Mouse (Mus musculus) adrenal gland, adult 2 months (tissue): ENCODE measurements at regions not wholly inside any gene's neighbourhood (a gene's known extent, or its start where the extent isn't known, plus 50 kb on each side); places are given as distances from the start of the nearest gene placed in this dataset.

Experiments
- DNase-seq: peaks from one replicate; pipeline ENCODE4 v3.0.0; 2021

DNA sequence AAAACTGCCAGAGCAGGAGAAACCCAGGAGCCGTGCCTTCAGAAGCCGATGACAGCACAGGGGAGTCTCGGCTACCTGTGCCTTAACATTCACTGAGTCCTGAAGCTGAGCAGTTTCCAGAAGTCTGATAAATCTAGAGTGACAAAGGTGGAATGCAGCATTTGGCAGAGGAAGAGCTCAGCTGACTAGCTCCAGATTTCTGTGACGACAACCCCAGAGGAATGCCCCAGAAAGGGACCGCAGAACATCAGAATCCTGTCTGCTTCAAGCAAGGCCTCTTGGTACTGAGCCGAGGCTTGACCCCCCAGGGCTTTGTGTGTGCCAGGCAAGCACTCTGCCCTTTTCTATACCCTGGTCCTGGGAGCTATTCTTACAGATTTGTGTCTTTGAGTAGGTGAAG is 119.0 kb upstream of the Irf2bp2 start:
- peak; percentile 58 for DNase-seq

DNA sequence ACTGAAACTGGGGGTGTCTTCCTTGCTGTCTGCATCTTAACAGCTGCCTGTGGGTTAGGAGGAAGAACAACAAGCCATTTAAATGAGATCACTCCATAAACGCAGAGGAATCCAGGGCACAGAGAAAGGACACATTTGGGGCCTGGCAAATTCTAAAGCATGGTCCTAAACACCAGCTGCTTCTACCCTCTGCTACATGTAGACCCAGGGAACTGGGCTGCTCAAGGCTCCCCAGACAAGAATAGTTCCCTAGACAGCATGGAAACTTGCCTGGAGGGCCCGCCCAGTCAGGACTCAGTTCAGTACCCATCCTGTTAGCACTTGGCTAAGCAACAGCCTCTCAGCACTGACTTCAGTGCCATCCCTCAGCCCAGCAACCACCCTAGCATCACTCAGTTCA is 115.2 kb upstream of the Irf2bp2 start:
- no peak for DNase-seq

DNA sequence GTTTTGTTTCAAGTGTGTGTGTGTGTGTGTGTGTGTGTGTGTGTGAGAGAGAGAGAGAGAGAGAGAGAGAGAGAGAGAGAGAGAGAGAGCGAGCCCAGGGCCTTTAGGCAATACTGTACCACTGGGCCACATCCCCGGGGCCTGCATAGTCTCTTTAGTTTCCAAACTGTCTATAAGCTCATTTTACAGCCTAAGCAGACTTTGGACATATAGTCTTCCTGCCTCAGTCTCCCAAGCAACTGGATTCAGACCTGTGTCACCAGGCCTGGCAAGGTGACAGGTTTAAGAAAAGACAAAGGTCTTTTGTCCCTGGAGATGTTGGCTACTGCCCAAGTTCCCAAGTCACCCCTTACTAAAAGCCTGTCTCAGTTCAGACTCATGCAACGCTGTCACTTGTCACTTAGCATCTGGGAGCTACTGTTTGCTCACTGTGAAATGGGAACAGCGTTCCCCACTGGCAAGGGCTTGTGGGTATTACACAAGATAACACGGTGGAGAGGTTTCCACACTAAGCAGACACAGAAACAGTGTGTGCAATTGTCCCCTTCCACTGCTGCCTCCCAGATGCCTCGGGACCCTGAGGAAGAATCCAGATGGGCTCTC is 113.6 kb upstream of the Irf2bp2 start:
- DNase-seq, result no peak

DNA sequence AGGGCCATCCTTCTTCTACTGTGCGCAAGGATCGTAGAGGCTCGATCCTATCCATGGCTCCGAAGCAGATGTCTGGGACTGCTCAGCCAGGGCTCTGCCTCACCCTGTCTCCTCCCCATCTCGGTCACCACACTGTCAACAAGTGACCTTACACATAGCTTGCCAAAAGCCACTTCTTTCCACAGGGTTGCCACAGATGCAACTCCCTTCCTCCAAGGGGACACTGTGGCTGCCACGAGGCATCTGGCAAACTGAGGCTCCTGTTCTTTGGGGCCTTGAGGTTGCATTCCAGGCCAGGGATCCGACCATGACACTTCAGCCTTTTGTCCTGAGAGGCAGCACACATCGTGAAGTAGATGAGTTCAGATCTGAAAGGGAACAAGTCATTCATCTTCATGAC is 112.5 kb upstream of the Irf2bp2 start:
- peak; percentile 45 for DNase-seq

DNA sequence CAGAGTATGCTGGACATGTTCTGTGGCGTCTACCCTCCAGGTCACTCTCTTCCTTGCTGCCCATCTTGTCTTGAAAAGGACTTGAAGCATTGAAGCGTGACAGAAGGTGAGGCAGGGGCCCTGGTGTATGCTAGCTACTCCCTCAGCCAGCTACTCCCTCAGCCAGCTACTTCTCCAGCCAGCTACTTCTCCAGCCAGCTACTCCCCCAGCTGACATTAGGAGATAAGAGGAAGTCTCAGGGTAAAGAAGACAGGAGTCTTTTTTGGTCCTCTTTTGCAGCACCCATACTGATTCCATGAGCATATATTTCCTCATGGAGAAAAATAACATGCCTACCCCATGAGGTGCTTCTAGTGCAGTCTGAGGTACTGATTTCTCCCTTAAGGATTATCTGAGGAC is 111.6 kb upstream of the Irf2bp2 start:
- DNase-seq, result no peak

DNA sequence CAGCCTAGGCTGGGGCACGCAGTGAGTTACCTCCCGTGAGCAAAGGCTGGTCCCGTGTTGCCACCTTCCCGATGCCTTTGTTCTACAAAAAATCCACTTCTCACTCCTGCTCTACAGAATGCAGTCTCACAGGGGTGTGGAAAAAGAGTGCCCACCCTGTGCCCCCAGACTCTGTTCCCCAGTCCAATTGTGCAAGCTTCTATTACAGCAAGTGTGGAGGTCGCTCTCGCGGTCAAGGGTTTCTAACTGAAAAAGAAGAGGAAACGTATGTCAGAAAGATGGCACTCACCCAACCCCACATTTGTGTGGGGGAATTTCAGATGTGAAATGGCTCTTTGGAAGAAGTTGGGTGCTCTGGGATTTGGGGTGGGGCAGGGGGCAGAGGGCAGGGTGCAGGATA is 110.9 kb upstream of the Irf2bp2 start:
- no peak for DNase-seq

DNA sequence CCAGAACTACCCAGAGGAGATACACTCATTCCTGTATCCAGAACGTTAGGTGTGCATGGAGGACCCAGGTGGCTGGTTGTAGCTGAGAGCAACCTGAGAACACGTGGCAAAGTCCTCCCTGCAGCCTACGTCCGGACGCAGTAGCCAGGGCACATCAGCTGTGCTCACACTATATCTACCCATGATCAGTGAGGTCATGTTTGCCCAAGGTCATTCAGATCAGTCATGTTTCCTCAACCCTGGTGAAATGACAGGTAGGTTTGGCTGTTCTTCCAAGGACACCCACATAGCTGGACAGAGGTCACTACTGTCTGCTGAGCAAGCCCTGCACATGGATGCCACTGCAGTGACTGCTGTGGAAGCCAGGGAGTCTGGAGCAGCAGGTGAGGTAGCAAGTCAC is 109.8 kb upstream of the Irf2bp2 start:
- DNase-seq, result peak; percentile 68

DNA sequence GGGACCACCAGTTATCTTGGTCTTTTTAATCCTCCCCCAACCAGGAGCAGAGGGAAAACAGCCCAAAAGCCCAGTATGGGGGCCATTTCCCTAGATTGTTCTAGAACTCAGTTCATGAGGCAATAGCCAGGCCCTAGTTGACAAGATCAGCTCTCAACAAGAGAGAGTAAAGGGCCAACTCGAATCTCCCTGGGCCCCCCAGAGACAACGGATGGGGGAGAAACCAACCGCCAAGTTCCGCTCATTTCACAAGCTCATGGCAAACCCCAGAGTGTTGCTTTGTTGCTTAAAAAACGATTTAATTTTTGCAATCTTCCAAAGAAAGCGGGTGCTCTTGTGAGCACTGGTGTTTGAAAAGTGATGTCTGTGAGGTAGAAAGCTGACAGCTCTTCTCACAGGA is 108.5 kb upstream of the Irf2bp2 start:
- no peak for DNase-seq

DNA sequence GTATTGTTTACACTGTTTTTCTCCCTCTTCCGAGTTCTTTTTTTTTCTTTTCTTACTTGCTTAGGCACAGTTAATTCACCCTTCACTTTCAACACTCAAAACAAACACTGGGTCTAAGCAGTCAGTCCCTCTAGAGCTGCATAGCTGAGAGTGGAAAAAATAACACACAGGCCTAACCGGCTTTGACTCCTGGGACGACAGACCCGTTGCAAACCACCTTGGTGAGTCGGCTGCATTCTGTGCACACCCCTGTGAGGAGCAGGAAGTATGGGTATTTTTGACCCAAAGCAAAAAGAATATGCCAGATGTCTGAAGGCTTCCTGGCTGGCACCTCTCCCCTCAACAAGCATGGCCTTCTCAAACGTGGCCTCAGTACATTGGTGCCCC is 105.6 kb upstream of the Irf2bp2 start:
- DNase-seq, result no peak

DNA sequence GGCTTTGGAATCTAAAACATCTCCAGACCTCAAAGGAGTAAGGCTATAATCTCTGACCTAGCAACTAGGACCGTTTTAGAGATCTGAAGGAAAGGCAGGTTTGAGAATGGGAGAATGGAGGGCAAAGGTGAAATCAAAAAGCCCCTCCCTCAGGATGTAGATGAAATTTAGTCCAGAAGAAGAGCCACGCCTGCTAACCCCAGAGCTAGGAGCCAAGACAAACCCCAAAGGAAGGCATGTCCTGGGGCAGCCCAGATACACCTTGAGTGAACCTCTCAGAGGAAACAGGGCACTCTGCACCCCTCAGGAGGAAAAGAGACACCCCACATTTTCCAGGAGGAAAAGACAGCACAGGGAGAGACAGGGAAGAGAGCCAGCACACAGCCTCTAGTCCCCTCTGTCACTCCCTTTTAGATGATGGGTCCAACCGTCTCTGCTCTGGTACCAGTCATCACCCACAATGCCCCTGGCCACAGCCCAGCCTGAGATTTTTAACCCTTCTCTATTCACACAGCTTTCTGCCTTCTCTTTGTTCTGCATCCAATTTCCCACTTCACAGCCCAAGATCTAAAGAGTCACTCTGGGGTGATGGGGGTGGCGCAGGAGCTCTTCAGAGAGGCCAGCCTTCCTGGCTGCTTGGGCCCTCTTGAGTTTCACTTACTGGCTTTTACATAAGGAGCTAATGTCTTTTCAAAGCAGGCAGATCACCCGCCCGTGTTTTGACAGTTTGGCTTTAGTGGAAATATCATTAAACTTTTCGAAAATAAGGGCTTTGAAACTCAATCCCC is 105.0 kb upstream of the Irf2bp2 start:
- DNase-seq, result no peak

DNA sequence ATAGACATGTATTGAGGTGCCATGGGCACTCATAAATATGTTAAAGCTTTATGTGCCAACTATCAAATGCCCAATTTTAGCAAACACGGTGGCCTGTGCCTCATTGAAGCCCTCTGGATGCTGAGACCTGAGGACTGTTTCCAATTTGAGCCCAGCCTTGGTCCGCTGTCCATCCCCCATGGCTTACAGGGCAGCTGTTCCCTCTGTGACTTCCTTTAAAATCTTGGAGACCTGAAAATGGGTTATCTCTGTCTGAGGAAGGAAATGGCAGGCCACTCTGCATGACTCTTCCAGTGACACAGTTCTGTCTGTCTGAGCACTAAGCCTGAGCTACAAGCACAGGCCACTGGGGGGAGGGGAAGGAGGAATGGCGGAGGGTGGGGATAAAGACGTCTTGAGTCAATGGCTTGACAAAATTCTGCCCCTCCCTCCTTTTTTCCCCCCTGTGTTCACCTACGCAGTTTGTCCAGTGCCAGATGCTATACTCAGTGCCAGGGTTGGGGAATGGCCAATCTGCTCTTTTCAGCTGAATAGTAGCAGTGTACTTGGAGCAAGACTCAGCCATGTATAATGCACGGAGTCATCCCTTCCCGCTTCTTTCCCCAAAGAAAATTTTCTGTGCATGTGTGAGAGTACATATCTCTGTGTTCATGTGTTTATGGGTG is 102.7 kb upstream of the Irf2bp2 start:
- no peak for DNase-seq

DNA sequence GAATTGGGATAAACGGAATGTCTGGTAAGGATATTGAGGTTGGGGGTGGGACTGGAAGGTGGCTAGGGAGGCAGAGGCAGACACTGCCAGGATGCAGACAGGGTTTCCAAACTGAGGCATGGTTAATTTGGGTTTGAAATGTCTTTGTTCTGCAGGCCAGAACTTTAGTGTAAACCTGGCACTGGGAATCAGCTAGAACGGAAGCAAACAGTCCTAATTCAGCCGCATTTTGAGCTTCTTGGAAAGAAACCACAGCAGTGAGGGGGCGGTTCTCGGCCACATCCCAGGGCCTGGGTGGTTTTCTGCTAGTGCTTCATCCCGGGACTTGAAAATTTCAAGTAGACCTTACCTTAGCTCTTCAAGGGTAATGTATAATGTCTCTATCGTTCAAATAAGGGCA is 100.6 kb upstream of the Irf2bp2 start:
- no peak for DNase-seq

DNA sequence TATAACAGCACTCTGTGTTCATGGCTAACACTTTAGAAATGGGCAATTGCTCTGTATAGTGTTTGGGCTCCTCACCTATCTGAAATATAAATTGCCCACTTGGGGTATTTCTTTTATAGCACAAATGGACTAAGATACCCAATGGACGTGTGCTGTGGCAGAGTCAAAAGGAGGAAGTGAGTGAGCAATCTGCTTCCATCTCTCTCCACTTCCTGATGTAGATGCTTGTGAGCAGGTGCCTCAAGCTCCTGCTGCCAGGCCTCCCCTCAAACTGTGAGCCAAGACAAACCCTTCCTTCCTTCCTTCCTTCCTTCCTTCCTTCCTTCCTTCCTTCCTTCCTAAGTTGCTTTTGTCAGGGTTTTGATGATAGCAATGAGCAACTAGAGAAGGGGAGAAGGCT is 99.9 kb upstream of the Irf2bp2 start:
- no peak for DNase-seq

DNA sequence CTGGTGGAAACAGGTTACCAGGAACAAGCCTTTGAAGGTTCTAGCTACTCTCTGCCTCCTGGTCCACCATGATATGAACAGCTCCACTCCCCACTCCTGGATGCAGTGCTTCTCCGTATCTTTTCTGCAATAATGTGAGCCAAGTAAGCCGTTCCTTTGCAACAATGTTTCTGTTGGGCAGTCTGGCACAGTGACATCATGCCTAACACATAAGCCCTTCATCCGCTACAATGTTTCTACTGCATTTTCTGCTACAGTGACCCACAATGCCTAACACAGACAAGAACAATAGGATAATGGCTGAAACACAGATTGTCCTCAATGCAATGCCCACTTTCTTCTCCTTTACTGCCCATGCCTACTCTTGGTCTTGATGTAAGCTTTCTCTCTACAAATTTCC is 98.9 kb upstream of the Irf2bp2 start:
- DNase-seq, result no peak

DNA sequence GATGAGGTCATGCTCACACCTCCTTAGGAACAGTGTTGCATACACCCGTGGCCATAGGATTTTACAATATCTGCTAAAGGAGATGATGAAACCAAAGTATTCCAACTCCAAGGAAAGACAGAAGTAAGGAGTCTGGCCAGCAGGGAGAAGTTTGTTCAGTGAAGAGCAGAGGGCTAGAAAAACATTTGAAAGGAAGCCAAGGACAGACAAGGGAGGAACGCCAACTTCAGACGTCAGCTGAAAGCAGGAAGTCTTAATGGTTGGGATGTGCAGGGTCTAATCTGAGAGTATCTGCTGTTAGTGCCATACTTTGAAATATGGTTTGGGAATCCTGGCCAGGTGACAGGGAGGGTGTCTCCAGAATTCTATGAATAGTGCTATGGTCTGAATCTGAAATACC is 98.5 kb upstream of the Irf2bp2 start:
- DNase-seq, result peak; percentile 79

DNA sequence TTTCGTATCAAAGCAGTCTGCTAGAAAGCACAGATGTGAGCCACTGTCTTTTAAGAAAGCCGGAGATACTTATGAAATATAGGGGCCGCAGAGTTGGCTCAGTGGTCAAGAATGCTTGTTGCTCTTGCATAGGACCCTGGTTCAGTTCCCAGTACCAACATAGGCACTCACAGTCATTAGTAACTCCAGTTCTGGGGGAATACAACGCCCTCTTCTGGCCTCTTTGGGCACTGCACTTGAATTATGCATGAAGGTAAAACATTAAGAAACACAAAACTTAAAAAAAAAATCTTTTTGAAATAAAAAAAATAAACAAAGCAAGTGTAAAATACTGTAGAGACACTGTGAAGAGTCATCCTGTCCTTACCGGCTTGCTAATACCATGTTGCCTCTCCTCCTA is 94.7 kb upstream of the Irf2bp2 start:
- no peak for DNase-seq

DNA sequence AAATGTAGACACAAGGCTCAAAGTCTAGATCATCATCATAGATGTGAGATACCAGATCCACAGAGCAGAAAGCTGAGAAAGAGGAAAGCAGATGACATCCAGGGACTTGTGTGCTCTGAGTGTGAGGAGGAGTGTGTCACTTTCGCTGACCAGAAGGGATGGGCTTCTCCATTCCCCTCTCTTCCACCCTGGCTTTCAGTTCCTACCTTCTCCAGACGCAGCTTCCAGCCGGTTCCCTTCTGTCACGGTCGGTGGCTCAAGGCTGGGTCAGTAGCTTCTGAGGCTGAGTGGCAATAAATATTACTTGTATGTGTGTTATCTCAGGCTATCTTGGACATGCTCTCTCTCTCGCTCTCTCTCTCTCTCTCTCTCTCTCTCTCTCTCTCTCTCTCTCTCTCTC is 94.2 kb upstream of the Irf2bp2 start:
- DNase-seq, result peak; percentile 46

DNA sequence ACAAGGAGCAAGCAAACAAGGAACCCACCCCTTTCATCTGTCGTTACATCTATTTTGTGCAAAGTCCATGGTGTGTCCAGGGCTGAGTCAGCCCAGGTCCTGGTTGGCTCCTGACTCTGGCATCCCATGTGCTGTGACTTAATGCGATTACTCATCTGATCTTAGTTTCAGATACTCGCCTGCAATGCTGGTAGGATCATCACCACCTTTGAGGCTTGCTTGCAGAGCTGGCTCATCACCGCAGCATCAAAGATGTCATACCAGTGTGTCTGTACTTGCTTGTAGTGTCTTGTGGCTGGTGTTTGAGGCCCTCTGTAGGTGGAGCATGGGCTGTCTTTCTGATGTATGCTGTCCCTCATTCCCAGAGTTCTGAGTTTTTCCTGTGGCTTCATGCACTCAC is 93.0 kb upstream of the Irf2bp2 start:
- peak; percentile 82 for DNase-seq

DNA sequence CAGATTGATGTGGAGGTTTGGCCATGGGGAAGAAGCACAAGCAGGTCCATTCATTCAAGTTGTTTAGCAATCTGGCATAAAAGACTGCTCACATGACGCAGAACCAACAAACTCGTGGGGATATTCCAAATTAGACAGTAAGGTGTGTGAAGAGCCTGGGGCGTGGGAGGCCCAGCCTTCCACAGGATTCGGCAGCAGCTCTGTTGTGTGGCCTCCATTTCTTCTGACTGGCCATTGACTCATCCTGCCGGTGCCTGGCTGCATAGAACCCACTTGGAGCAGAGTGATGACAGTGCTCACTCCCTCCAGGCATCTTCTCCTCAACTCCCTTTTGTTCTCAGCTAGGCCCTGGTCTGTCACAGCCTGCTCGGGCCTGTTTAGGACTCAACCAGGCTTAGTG is 91.6 kb upstream of the Irf2bp2 start:
- DNase-seq, result peak; percentile 74

DNA sequence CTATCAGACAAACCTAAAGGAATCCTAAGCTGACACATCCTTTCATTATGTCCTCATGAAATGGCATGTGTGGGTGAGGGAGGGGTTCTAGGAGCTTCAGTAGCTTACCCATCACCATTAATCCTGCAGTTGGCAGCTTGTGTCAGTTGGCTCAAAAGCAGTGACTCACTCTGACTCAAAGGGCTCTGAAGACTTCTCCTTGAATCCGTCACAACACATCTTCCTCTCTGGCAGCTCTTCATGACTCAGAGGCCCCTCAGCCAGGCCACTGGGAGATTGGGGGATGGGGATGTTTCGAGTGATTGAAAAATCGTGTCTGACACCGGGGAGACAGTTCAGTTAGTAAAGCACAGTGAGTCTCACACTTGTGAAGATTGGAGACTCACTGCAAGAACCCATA is 90.2 kb upstream of the Irf2bp2 start:
- DNase-seq, result peak; percentile 85

DNA sequence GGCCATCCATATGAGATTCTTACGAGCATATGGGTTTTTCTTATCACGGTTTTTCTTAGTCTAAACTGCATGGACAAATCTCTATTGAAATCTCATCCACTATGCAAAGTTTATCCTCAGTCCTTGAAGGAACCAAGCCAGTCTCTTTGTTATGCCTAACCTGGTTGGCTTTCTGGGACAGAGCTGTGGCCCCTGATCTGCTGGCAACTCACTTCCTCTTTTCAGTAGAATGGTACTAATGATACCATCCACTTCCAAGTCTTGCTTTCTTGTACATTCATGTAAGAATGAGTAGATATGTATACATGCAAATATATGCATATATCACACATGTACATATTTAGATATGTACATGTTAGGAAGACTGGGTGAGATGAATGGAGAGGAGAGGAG is 89.8 kb upstream of the Irf2bp2 start:
- DNase-seq, result no peak

DNA sequence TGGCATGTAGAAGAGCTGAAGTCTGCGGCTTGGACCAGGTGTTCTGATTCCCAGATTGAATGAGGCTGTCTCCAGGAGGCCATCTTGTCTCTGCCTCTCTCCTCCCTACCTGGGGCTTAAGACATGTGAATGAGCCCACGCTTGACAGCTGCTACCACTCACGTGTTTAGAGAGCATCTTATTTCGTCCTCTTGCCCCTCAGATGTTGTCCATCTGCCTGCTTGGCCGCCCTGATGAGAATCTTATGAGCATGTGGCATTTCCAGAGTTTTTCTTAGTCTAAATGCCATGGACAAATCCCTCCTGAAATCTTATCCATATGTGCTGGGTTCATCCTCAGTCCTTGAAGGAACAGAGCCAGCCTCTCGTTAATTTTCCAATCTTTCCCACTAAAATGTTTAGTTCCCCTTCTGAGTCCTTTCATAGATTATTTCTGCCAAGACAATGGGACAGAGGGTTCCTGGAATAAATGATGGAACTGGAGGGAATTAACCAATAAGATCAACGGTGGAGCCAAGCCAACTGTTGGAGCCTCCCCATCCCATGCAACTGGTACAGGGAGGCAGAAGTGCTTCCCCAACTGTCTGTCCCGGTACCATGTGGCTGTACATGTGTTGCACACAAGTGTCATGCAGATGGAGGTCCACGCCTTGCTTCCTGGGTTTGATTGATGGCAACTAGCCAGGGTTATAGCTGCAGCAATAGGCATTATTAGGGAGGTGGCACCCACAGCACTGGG is 89.2 kb upstream of the Irf2bp2 start:
- DNase-seq, result no peak
